Mouse (Mus musculus) lung, postnatal 0 days (tissue): ENCODE results near the gene Aqp11. TPM values are rescaled to one million over a fixed set of nuclear protein-coding genes. Genes with fewer than 3 reads are reported as not detected.

ENCODE experiments used
- ATAC-seq: fragments of 200-750 bp; cut with Nextera tagmentation; 2 replicates; pipeline ENCODE4 v1.8.0; 2017; ENCODE audit warnings: moderate library complexity
- DNase-seq: peaks from one replicate; pipeline ENCODE4 v3.0.0-alpha.2; 2016; ENCODE audit warnings: low spot score
- H3K27ac ChIP-seq: fragments of 300-500 bp; sonication (generic); 2 replicates; pipeline ENCODE4 v1.5.1; 2014; ENCODE audit warnings: antibody characterized with exemption, mild to moderate bottlenecking, low read length, mixed read lengths
- H3K27me3 ChIP-seq: fragments of 300-500 bp; sonication (generic); replicated peaks from 2 replicates; pipeline ENCODE4 v1.6.1; 2014; ENCODE audit warnings: low read length, mixed read lengths; ENCODE audit not compliant: insufficient read depth
- H3K36me3 ChIP-seq: fragments of 300-500 bp; sonication (generic); 2 replicates; pipeline ENCODE4 v1.6.1; 2014; ENCODE audit warnings: low read length, mixed read lengths; ENCODE audit not compliant: insufficient read depth
- H3K4me1 ChIP-seq: fragments of 300-500 bp; sonication (generic); 2 replicates; pipeline ENCODE4 v1.6.1; 2014; ENCODE audit warnings: antibody characterized with exemption, low read depth, low read length, mixed read lengths; ENCODE audit not compliant: insufficient read depth
- H3K4me2 ChIP-seq: fragments of 300-500 bp; sonication (generic); replicated peaks from 2 replicates; pipeline ENCODE4 v1.6.1; 2014; ENCODE audit warnings: low read depth, mild to moderate bottlenecking, low read length, moderate library complexity, mixed read lengths
- H3K4me3 ChIP-seq: fragments of 300-500 bp; sonication (generic); 2 replicates; pipeline ENCODE4 v1.5.1; 2014; ENCODE audit warnings: low read depth, low read length
- H3K9ac ChIP-seq: fragments of 300-500 bp; sonication (generic); replicated peaks from 2 replicates; pipeline ENCODE4 v1.6.1; 2014; ENCODE audit warnings: low read depth, mild to moderate bottlenecking
- H3K9me3 ChIP-seq: fragments of 300-500 bp; sonication (generic); 2 replicates; pipeline ENCODE4 v1.6.1; 2016; ENCODE audit warnings: low read length, mixed read lengths
- CTCF ChIP-seq: IDR thresholded peaks from 2 replicates; pipeline ENCODE4 v1.5.1; 2016; ENCODE audit warnings: antibody characterized with exemption, mild to moderate bottlenecking
- EP300 ChIP-seq: IDR thresholded peaks from 2 replicates; pipeline ENCODE4 v1.6.1; 2016; ENCODE audit warnings: antibody characterized with exemption, mild to moderate bottlenecking, control low read depth
- WGBS: fragments of 180-500 bp; shearing (Covaris S2); extraction: QIAGEN DNeasy Blood & Tissue Kit; methylation state at CpG from one replicate; pipeline ENCODE4 v1.1.7; 2014; 5-methylcytosine and 5-hydroxymethylcytosine counted together
- polyA plus RNA-seq: library from polyadenylated mRNA; unstranded; fragments of >200 nt; fragmentation: Nextera tagmentation; extraction: Ambion mirVana; gene quantifications from 2 replicates; pipeline ENCODE4 v1.2.1, GENCODE M21; 2015

Gene Aqp11
- polyA plus RNA-seq, 1 experiment from 2014 or later, result 4.2 TPM

DNA sequence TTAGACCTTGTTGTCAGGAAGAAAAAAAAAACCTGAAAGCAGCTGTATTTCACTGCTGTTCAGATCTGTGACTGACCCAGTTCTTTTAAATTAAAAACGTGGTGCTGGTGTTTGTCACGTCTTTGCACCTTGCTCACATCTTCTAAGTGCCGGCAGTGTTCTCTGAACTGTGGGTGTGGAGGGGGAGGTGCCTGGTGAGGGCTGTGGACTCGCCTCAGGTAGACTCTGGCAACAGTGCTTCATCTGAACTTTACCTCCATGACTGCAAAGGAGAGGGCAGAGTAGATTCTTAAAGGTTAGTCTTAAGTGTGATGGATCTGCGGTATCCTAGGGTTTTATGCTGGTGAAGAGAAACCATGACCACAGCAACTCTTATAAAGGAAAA, 27.9 kb upstream of the Aqp11 start:
- Histone ChIP-seq H3K27me3 (no peaks in the 10 kb centered on the region), H3K9ac (no peak overlapping the region), H3K36me3 (no peaks in the 10 kb centered on the region), H3K4me3 (no peak overlapping the region), H3K4me1 (no peaks in the 10 kb centered on the region), H3K27ac (no peak overlapping the region), H3K4me2 (no peak overlapping the region), H3K9me3 (no peaks in the 10 kb centered on the region)
- 76% methylated on average over 5 of the region's 5 CpGs for WGBS
- TF ChIP-seq EP300 (no peak), CTCF (no peak)
- DNase-seq, result no peak
- ATAC-seq, result no peak

DNA sequence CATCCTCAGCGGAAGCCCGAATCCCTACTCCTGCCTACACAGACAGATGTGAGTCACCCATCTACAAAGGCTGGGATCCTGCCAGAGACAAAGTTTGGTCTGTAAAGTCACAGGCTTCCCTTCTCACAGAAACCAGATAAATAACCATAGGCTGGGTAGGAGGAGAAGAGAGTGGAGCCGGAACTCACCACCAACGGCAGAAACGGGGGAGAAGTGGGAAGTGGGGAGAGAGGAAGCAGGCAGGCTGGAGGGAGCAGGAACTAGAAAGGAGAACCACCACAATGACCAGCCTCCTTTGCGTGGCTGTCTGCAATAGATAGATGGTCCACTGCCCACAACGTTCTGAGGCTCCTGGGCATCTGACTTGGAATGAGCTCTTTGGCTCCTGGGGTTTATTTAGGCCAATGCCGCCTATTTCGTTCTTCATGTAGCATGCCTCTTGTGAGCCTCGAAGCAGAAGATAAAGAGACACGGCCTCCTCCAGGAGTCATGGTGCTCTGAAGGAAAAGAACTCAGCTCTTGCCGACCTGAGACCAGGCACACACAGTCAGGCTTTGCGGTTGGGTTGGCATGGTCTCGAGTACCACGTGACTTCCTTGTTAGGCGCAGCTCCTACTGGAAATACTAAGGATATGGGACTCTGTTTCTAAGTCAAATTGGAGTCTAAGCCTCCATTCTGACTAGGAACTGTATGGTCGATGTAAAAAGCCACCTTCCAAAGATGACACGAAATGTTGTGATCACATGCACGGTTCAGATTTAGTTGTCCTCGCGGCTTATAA, 27.3 kb upstream of the Aqp11 start:
- TF ChIP-seq CTCF (no peak), EP300 (no peak)
- 82% methylated on average over 21 of the region's 21 CpGs for WGBS
- no peak overlapping the region for H3K9ac ChIP-seq

DNA sequence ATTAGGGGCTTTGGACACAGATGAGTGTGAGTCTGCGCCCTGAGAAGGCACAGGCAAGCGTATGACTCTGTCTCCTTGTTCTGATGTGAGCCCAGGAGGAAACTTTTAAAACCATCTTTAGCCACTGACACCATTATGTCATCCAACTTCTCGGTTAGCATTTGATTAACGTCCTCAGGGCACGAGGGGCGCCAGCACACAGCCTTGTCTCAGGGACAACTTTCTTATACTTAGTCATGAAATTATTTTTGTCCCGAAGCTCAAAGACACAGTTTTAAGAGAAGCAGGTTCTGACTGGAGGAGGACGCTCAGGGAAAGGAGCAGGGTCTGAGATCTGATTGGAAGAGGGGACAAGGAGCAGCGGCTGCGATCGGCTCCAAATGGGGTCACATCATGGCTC, 26.5 kb upstream of the Aqp11 start:
- no peak for ATAC-seq
- 73% methylated on average over 11 of the region's 11 CpGs for WGBS
- no peak for DNase-seq

More for the DNA sequence above, 27.3 kb upstream of the Aqp11 start:
- ATAC-seq, result no peak
- Histone ChIP-seq H3K36me3 (no peaks in the 10 kb centered on the region), H3K27ac (no peak overlapping the region), H3K27me3 (no peaks in the 10 kb centered on the region), H3K4me3 (no peak overlapping the region), H3K4me1 (no peaks in the 10 kb centered on the region), H3K4me2 (no peak overlapping the region), H3K9me3 (no peaks in the 10 kb centered on the region)
- no peak for DNase-seq

GRCm38 (mm10) chr7:97756967-97757881, 19.1 kb upstream of the Aqp11 start:
- Histone ChIP-seq H3K36me3 (no peaks in the 10 kb centered on the region), H3K9me3 (no peaks in the 10 kb centered on the region), H3K4me1 (no peaks in the 10 kb centered on the region), H3K9ac (no peak overlapping the region), H3K4me2 (no peak overlapping the region), H3K27me3 (no peaks in the 10 kb centered on the region), H3K4me3 (no peak overlapping the region), H3K27ac (no peak overlapping the region)
- ATAC-seq (no peak), DNase-seq (no peak)
- TF ChIP-seq CTCF, result no peak
- no peak for TF ChIP-seq EP300
- 45% methylated on average over 18 of the region's 18 CpGs for WGBS

More for the DNA sequence above, 26.5 kb upstream of the Aqp11 start:
- H3K4me2 ChIP-seq, result no peak overlapping the region
- no peak overlapping the region for H3K27ac ChIP-seq
- H3K9ac ChIP-seq, result no peak overlapping the region
- TF ChIP-seq EP300 (no peak), CTCF (no peak)
- H3K27me3 ChIP-seq, result no peaks in the 10 kb centered on the region
- no peak overlapping the region for H3K4me3 ChIP-seq
- no peaks in the 10 kb centered on the region for H3K4me1 ChIP-seq
- H3K36me3 ChIP-seq, result no peaks in the 10 kb centered on the region
- no peaks in the 10 kb centered on the region for H3K9me3 ChIP-seq

- Histone ChIP-seq H3K4me1 (no peaks in the 10 kb centered on the region), H3K9ac (peak overlapping the region; percentile 47), H3K4me2 (peak overlapping the region; percentile 57), H3K36me3 (no peaks in the 10 kb centered on the region), H3K27ac (peak overlapping the region; percentile 93), H3K4me3 (peak overlapping the region; percentile 45), H3K27me3 (no peaks in the 10 kb centered on the region), H3K9me3 (no peaks in the 10 kb centered on the region)
- DNase-seq (peak; percentile 49), ATAC-seq (peak; percentile 73)
- TF ChIP-seq CTCF, result no peak; the same call in 1 of the 2 replicates
- no peak for TF ChIP-seq EP300
- 27% methylated on average over 19 of the region's 19 CpGs for WGBS
Observed at GRCm38 (mm10) chr7:97749207-97750190, 11.4 kb upstream of the Aqp11 start.
